Mouse (Mus musculus) stomach, embryonic 14.5 days (tissue): ENCODE measurements around the gene Gm43951. TPM values are rescaled to one million over a fixed set of nuclear protein-coding genes. Genes with fewer than 3 reads are reported as not detected.
A peak's percentile ranks its signal among the peaks of the same experiment; 100 is the strongest.

Source experiments
- ATAC-seq: fragments of 200-750 bp; cut with Nextera tagmentation; 2 replicates; pipeline ENCODE4 v1.8.0; 2017; ENCODE audit warnings: low read depth, moderate TSS enrichment; ENCODE audit not compliant: insufficient number of reproducible peaks, insufficient read depth, low FRiP score
- H3K27ac ChIP-seq: fragments of 300-500 bp; sonication (generic); 2 replicates; pipeline ENCODE4 v1.5.1; 2014; ENCODE audit warnings: mild to moderate bottlenecking, low read length, moderate library complexity, mixed read lengths
- H3K27me3 ChIP-seq: fragments of 300-500 bp; sonication (generic); 2 replicates; pipeline ENCODE4 v1.6.1; 2014; ENCODE audit warnings: low read length, control low read depth, mixed read lengths; ENCODE audit not compliant: control insufficient read depth, insufficient read depth
- H3K36me3 ChIP-seq: fragments of 300-500 bp; sonication (generic); 2 replicates; pipeline ENCODE4 v1.6.1; 2014; ENCODE audit warnings: mild to moderate bottlenecking, control low read depth, low read length, moderate library complexity, mixed read lengths; ENCODE audit not compliant: control insufficient read depth, insufficient read depth
- H3K4me1 ChIP-seq: fragments of 300-500 bp; sonication (generic); 2 replicates; pipeline ENCODE4 v1.6.1; 2014; ENCODE audit warnings: low read length, control low read depth, mixed read lengths; ENCODE audit not compliant: control insufficient read depth, insufficient read depth
- H3K4me2 ChIP-seq: fragments of 300-500 bp; sonication (generic); replicated peaks from 2 replicates; pipeline ENCODE4 v1.6.1; 2014; ENCODE audit warnings: low read depth, low read length, control low read depth
- H3K4me3 ChIP-seq: fragments of 300-500 bp; sonication (generic); 2 replicates; pipeline ENCODE4 v1.5.1; 2014; ENCODE audit warnings: low read depth, low read length, control low read depth
- H3K9ac ChIP-seq: fragments of 300-500 bp; sonication (generic); replicated peaks from 2 replicates; pipeline ENCODE4 v1.6.1; 2014; ENCODE audit warnings: low read depth, mild to moderate bottlenecking, control low read depth, low read length, moderate library complexity, mixed read lengths
- H3K9me3 ChIP-seq: fragments of 300-500 bp; sonication (generic); 2 replicates; pipeline ENCODE4 v1.6.1; 2016; ENCODE audit warnings: low read depth, low read length, control low read depth; ENCODE audit not compliant: control insufficient read depth
- WGBS: fragments of 180-500 bp; shearing (Covaris S2); extraction: QIAGEN DNeasy Blood & Tissue Kit; methylation state at CpG from one replicate; pipeline ENCODE4 v1.1.7; 2014; 5-methylcytosine and 5-hydroxymethylcytosine counted together
- polyA plus RNA-seq: library from polyadenylated mRNA; unstranded; fragments of >200 nt; fragmentation: Nextera tagmentation; extraction: Ambion mirVana; gene quantifications from 2 replicates; pipeline ENCODE4 v1.2.1, GENCODE M21; 2014

Gene Gm43951
- polyA plus RNA-seq, 1 experiment from 2014 or later, result not detected

GRCm38 (mm10) chr11:72163198-72163597 is 43.4 kb downstream of the Gm43951 start:
- Histone ChIP-seq H3K4me2 (no peak overlapping the region), H3K27me3 (no peaks in the 10 kb centered on the region), H3K27ac (no peak overlapping the region), H3K4me1 (no peaks in the 10 kb centered on the region), H3K36me3 (peaks cover 26% of the 10 kb centered on the region), H3K4me3 (no peak overlapping the region), H3K9ac (no peak overlapping the region), H3K9me3 (no peaks in the 10 kb centered on the region)
- WGBS, result 92% methylated on average over 2 of the region's 2 CpGs
- no peak for ATAC-seq

- H3K36me3 ChIP-seq, result peaks cover 19% of the 10 kb centered on the region
- H3K4me3 ChIP-seq, result no peak overlapping the region
- no peak for ATAC-seq
- no peak overlapping the region for H3K4me2 ChIP-seq
- H3K4me1 ChIP-seq, result peaks cover 10% of the 10 kb centered on the region; the same call in 1 of the 2 replicates
- no peaks in the 10 kb centered on the region for H3K27me3 ChIP-seq
- whole genome bisulfite sequencing, result 54% methylated on average over 2 of the region's 2 CpGs
- no peak overlapping the region for H3K9ac ChIP-seq
- peak overlapping the region; percentile 44; the same call in 1 of the 2 replicates for H3K27ac ChIP-seq
- no peaks in the 10 kb centered on the region for H3K9me3 ChIP-seq
Observed at GRCm38 (mm10) chr11:72156624-72157023, 50.0 kb downstream of the Gm43951 start.

- H3K9me3 ChIP-seq, result no peaks in the 10 kb centered on the region
- peaks cover 10% of the 10 kb centered on the region; the same call in 1 of the 2 replicates for H3K4me1 ChIP-seq
- whole genome bisulfite sequencing, result 54% methylated on average over 4 of the region's 4 CpGs
- ATAC-seq, result no peak
- peak overlapping the region; percentile 44; the same call in 1 of the 2 replicates for H3K27ac ChIP-seq
- no peak overlapping the region for H3K4me2 ChIP-seq
- H3K9ac ChIP-seq, result no peak overlapping the region
- H3K4me3 ChIP-seq, result no peak overlapping the region
- no peaks in the 10 kb centered on the region for H3K27me3 ChIP-seq
- peaks cover 19% of the 10 kb centered on the region for H3K36me3 ChIP-seq
Observed at GRCm38 (mm10) chr11:72155981-72156428, 50.6 kb downstream of the Gm43951 start.

- 66% methylated on average over 11 of the region's 11 CpGs for WGBS
- ATAC-seq, result peak; percentile 44; the same call in 1 of the 2 replicates
- Histone ChIP-seq H3K4me1 (peaks cover 10% of the 10 kb centered on the region; the same call in 1 of the 2 replicates), H3K27me3 (no peaks in the 10 kb centered on the region), H3K9me3 (no peaks in the 10 kb centered on the region), H3K36me3 (peaks cover 19% of the 10 kb centered on the region), H3K9ac (no peak overlapping the region), H3K4me2 (no peak overlapping the region), H3K27ac (peak overlapping the region; percentile 70), H3K4me3 (no peak overlapping the region)
Observed at GRCm38 (mm10) chr11:72155186-72155980, 51.3 kb downstream of the Gm43951 start.

Other genes with a start within 250 kb of the Gm43951 start
- 0.11 TPM in 1 of 2 replicates, not detected in the other for gene Aipl1, start 169.3 kb downstream of the Gm43951 start, polyA plus RNA-seq
- 106 and 114 TPM in 2 replicates for gene Pimreg, start 164.8 kb downstream of the Gm43951 start, polyA plus RNA-seq
- 0.52 and 0.67 TPM in 2 replicates for gene Pitpnm3, start 71.1 kb downstream of the Gm43951 start, polyA plus RNA-seq
- gene 4933427D14Rik, start 619 bp upstream of the Gm43951 start, polyA plus RNA-seq, result 13.5 and 15.9 TPM in 2 replicates
- gene Txndc17, start 707 bp upstream of the Gm43951 start, polyA plus RNA-seq, result 206 and 213 TPM in 2 replicates
- 41.0 and 42.7 TPM in 2 replicates for gene Med31, start 8.8 kb upstream of the Gm43951 start, polyA plus RNA-seq
- gene Slc13a5, start 60.4 kb upstream of the Gm43951 start, polyA plus RNA-seq, result 0.21 and 0.49 TPM in 2 replicates
- gene Xaf1, start 94.8 kb upstream of the Gm43951 start, polyA plus RNA-seq, result 3.7 and 4.4 TPM in 2 replicates
- gene Fbxo39, start 107.6 kb upstream of the Gm43951 start, polyA plus RNA-seq, result not detected in 2 replicates
- gene Tekt1, start 155.6 kb upstream of the Gm43951 start, polyA plus RNA-seq, result 0.18 and 1.2 TPM in 2 replicates
- 28.8 and 31.6 TPM in 2 replicates for gene Smtnl2, start 204.9 kb upstream of the Gm43951 start, polyA plus RNA-seq
- 0.51 and 1.7 TPM in 2 replicates for gene Ggt6, start 228.7 kb upstream of the Gm43951 start, polyA plus RNA-seq
- gene Mybbp1a, start 234.5 kb upstream of the Gm43951 start, polyA plus RNA-seq, result 121 and 126 TPM in 2 replicates